Mouse (Mus musculus) lung, postnatal 4 days (tissue): Measurements from ENCODE around the gene Helt.
"Not testable (repeated sequence)": the region's sequence is repeated elsewhere in the genome, so short reads cannot be mapped to it uniquely, and the experiment has no call there.

Experiments used
- DNase-seq, 2 experiments: peaks; one replicate each; pipeline ENCODE4 v3.0.0; 2021

Helt gene

GRCm38 (mm10) chr8:46295951-46296350 lies 1.5 kb upstream of the Helt start:
- no peak for DNase-seq

- no peak for DNase-seq
These were observed 647 bp upstream of the Helt start for GRCm38 (mm10) chr8:46295101-46295534.

- no peak for DNase-seq
These were observed 725 bp downstream of the Helt start for GRCm38 (mm10) chr8:46293741-46294151.

GRCm38 (mm10) chr8:46293201-46293600 lies 1.3 kb downstream of the Helt start:
- DNase-seq, result no peak

GRCm38 (mm10) chr8:46291931-46292675 lies 2.4 kb downstream of the Helt start:
- no peak for DNase-seq

- no peak for DNase-seq
These were observed 5.2 kb downstream of the Helt start for GRCm38 (mm10) chr8:46289274-46289673.

GRCm38 (mm10) chr8:46288021-46288420 lies 6.5 kb downstream of the Helt start:
- DNase-seq, result no peak

GRCm38 (mm10) chr8:46285980-46286379 lies 8.5 kb downstream of the Helt start:
- DNase-seq, result no peak

- DNase-seq, result peak; percentile 72 to 78
These were observed 12.9 kb downstream of the Helt start for GRCm38 (mm10) chr8:46281536-46281935.

- no peak for DNase-seq
These were observed 17.5 kb downstream of the Helt start for GRCm38 (mm10) chr8:46276939-46277338.

- no peak for DNase-seq
These were observed 23.7 kb downstream of the Helt start for GRCm38 (mm10) chr8:46270741-46271140.

GRCm38 (mm10) chr8:46270147-46270546 lies 24.3 kb downstream of the Helt start:
- DNase-seq, result no peak

- no peak for DNase-seq
These were observed 27.7 kb downstream of the Helt start for GRCm38 (mm10) chr8:46266801-46267200.

- DNase-seq, result not testable (repeated sequence)
These were observed 30.3 kb downstream of the Helt start for GRCm38 (mm10) chr8:46264206-46264605.

- DNase-seq, result no peak
These were observed 36.4 kb downstream of the Helt start for GRCm38 (mm10) chr8:46257921-46258682.

GRCm38 (mm10) chr8:46252456-46252855 lies 42.0 kb downstream of the Helt start:
- DNase-seq, result no peak

GRCm38 (mm10) chr8:46251561-46251960 lies 42.9 kb downstream of the Helt start:
- no peak for DNase-seq

GRCm38 (mm10) chr8:46246346-46246745 lies 48.1 kb downstream of the Helt start:
- DNase-seq, result no peak

- no peak for DNase-seq
These were observed 51.5 kb downstream of the Helt start for GRCm38 (mm10) chr8:46242946-46243345.
